Mouse (Mus musculus) bone marrow, adult 2 months (tissue): ENCODE data around the gene 4931406P16Rik.

ENCODE experiments used
- CTCF ChIP-seq: fragments of 200-500 bp; IDR thresholded peaks from 2 replicates; pipeline ENCODE4 v1.5.1; 2011; ENCODE audit warnings: low read length, control low read depth; ENCODE audit not compliant: control insufficient read depth, insufficient read depth
- POLR2A ChIP-seq: fragments of 200-500 bp; IDR thresholded peaks from 2 replicates; pipeline ENCODE4 v1.6.1; 2011; ENCODE audit warnings: low read depth, mild to moderate bottlenecking, control low read depth, low read length, borderline replicate concordance; ENCODE audit not compliant: control insufficient read depth

GRCm38 (mm10) chr7:34308586-34308985 is 4.8 kb downstream of the 4931406P16Rik start:
- TF ChIP-seq CTCF (no peak), POLR2A (no peak)
